Mouse (Mus musculus): Measurements from ENCODE around the gene Cntn1. TPM values are rescaled to one million over a fixed set of nuclear protein-coding genes. Genes with fewer than 3 reads are reported as not detected.

The Cntn1 gene
- polyA plus RNA-seq, 2 experiments: 1.2 to 2.5 TPM

DNA sequence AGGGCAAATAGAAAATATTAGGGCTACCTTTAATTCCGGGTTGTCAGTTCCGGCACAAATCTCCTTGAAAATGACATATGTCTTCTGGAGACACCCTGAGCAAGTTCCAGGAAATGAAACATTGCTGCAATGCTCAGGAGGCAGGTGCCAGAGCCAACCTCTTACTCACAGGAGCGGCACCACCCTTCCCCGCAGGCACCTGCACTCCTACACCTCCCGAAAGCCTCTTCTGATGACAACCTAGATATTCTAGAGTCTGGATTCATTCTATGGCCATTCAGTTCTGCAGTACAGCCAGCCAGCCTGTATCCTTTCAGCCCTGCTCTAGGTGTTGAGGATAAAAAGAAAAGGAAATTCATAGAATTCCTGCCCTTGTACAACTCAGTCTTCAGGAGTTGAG, 253.3 kb downstream of the Cntn1 start:
- WGBS: 73% methylated on average over 5 of the region's 5 CpGs
- no peak overlapping the region for H3K9ac ChIP-seq (ENCODE audit: low read depth, low read length, severe bottlenecking)
- no peaks in the 10 kb centered on the region for H3K36me3 ChIP-seq (ENCODE audit: control insufficient read depth, insufficient read depth, low read length)
- no peaks in the 10 kb centered on the region for H3K27me3 ChIP-seq (ENCODE audit: control insufficient read depth, insufficient read depth, low read length)
- H3K27ac ChIP-seq (replicated peaks; ENCODE audit: low read depth, low read length): no peak overlapping the region
- no peak overlapping the region for H3K4me3 ChIP-seq (replicated peaks; ENCODE audit: low read length)
- no peaks in the 10 kb centered on the region; the same call in 1 of the 2 replicates for H3K4me1 ChIP-seq (ENCODE audit: control insufficient read depth, insufficient read depth, low read length)
- ATAC-seq (ENCODE audit: low FRiP score, low read depth): no peak
- H3K4me2 ChIP-seq (replicated peaks; ENCODE audit: low read depth, low read length, severe bottlenecking): no peak overlapping the region
- no peak for DNase-seq (ENCODE audit: low spot score)
- no peaks in the 10 kb centered on the region for H3K9me3 ChIP-seq (ENCODE audit: control insufficient read depth, low read length)
- no peak for TF ChIP-seq POLR2A (IDR thresholded peaks at IDR 0.05; ENCODE audit: borderline replicate concordance, extremely low read depth, insufficient read depth, insufficient read length)

DNA sequence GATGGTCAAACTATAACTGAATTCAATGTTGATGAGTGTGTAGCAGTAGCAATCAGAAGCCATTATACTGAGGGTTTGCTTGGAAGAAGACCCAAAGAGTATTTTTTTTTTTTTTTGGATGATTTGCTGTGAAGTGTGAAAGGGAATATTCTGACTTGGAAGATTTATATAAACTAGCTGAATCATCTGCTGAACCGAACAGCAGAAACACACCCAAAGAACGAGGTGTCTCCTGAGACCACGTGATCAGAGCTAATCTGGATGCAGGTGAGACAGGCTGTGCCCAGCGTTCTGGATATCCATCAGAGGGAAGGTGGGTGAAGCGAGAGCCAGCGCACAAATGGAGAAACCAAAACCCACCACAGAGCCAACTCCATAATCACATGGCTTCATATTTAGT, 271.0 kb downstream of the Cntn1 start:
- WGBS: 92% methylated on average over 6 of the region's 6 CpGs
- TF ChIP-seq POLR2A (IDR thresholded peaks at IDR 0.05; ENCODE audit: borderline replicate concordance, extremely low read depth, insufficient read depth, insufficient read length): no peak
- Histone ChIP-seq H3K4me1 (ENCODE audit: control insufficient read depth, insufficient read depth, low read length) (no peaks in the 10 kb centered on the region), H3K9ac (ENCODE audit: low read depth, low read length, severe bottlenecking) (no peak overlapping the region), H3K9me3 (ENCODE audit: control insufficient read depth, low read length) (no peaks in the 10 kb centered on the region), H3K27ac (replicated peaks; ENCODE audit: low read depth, low read length) (no peak overlapping the region), H3K4me2 (replicated peaks; ENCODE audit: low read depth, low read length, severe bottlenecking) (no peak overlapping the region), H3K27me3 (ENCODE audit: control insufficient read depth, insufficient read depth, low read length) (no peaks in the 10 kb centered on the region), H3K4me3 (replicated peaks; ENCODE audit: low read length) (no peak overlapping the region), H3K36me3 (ENCODE audit: control insufficient read depth, insufficient read depth, low read length) (no peaks in the 10 kb centered on the region)
- DNase-seq (ENCODE audit: low spot score) (no peak), ATAC-seq (ENCODE audit: low FRiP score, low read depth) (no peak)

GRCm38 (mm10) chr15:92327111-92327510, 276.1 kb downstream of the Cntn1 start:
- DNase-seq (ENCODE audit: low spot score) (no peak), ATAC-seq (ENCODE audit: low FRiP score, low read depth) (no peak)
- TF ChIP-seq POLR2A (IDR thresholded peaks at IDR 0.05; ENCODE audit: borderline replicate concordance, extremely low read depth, insufficient read depth, insufficient read length): no peak
- H3K27me3 ChIP-seq (ENCODE audit: control insufficient read depth, insufficient read depth, low read length): no peaks in the 10 kb centered on the region
- H3K9ac ChIP-seq (ENCODE audit: low read depth, low read length, severe bottlenecking): no peak overlapping the region
- no peak overlapping the region for H3K4me2 ChIP-seq (replicated peaks; ENCODE audit: low read depth, low read length, severe bottlenecking)
- WGBS: 66% methylated on average over 7 of the region's 7 CpGs
- no peaks in the 10 kb centered on the region for H3K4me1 ChIP-seq (ENCODE audit: control insufficient read depth, insufficient read depth, low read length)
- H3K9me3 ChIP-seq (ENCODE audit: control insufficient read depth, low read length): no peaks in the 10 kb centered on the region
- no peak overlapping the region for H3K27ac ChIP-seq (replicated peaks; ENCODE audit: low read depth, low read length)
- H3K4me3 ChIP-seq (replicated peaks; ENCODE audit: low read length): no peak overlapping the region
- no peaks in the 10 kb centered on the region for H3K36me3 ChIP-seq (ENCODE audit: control insufficient read depth, insufficient read depth, low read length)

GRCm38 (mm10) chr15:92340253-92340652, 289.3 kb downstream of the Cntn1 start:
- TF ChIP-seq POLR2A (IDR thresholded peaks at IDR 0.05; ENCODE audit: borderline replicate concordance, extremely low read depth, insufficient read depth, insufficient read length): no peak
- Histone ChIP-seq H3K4me3 (replicated peaks; ENCODE audit: low read length) (no peak overlapping the region), H3K27me3 (ENCODE audit: control insufficient read depth, insufficient read depth, low read length) (no peaks in the 10 kb centered on the region), H3K27ac (replicated peaks; ENCODE audit: low read depth, low read length) (no peak overlapping the region), H3K4me1 (ENCODE audit: control insufficient read depth, insufficient read depth, low read length) (no peaks in the 10 kb centered on the region), H3K36me3 (ENCODE audit: control insufficient read depth, insufficient read depth, low read length) (no peaks in the 10 kb centered on the region), H3K4me2 (replicated peaks; ENCODE audit: low read depth, low read length, severe bottlenecking) (no peak overlapping the region), H3K9me3 (ENCODE audit: control insufficient read depth, low read length) (no peaks in the 10 kb centered on the region), H3K9ac (ENCODE audit: low read depth, low read length, severe bottlenecking) (no peak overlapping the region)
- 89% methylated on average over 6 of the region's 6 CpGs for WGBS
- ATAC-seq (ENCODE audit: low FRiP score, low read depth): no peak
- no peak for DNase-seq (ENCODE audit: low spot score)

DNA sequence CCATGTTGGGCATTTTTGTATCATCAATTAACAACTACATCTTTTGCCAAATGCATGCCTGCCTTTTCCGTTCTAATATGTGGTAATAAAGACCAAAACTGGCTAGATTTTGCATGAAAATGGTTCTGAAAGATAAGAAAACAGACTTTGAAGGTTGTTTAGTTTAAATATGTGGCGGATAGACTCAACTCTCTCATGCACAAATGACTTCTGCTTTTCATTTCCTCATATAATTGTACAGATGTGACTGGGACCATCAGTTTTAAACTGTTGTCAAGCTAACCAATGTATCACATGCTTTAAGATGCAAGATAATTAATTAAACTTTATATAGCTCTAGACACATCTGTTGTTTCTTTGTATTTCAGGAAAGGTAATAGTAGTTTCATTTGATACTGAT, 290.5 kb downstream of the Cntn1 start:
- no peak for DNase-seq (ENCODE audit: low spot score)
- no peak for ATAC-seq (ENCODE audit: low FRiP score, low read depth)
- H3K36me3 ChIP-seq (ENCODE audit: control insufficient read depth, insufficient read depth, low read length): no peaks in the 10 kb centered on the region
- no peak overlapping the region for H3K4me2 ChIP-seq (replicated peaks; ENCODE audit: low read depth, low read length, severe bottlenecking)
- no peak overlapping the region for H3K4me3 ChIP-seq (replicated peaks; ENCODE audit: low read length)
- H3K27ac ChIP-seq (replicated peaks; ENCODE audit: low read depth, low read length): no peak overlapping the region
- H3K9me3 ChIP-seq (ENCODE audit: control insufficient read depth, low read length): no peaks in the 10 kb centered on the region
- no peak overlapping the region for H3K9ac ChIP-seq (ENCODE audit: low read depth, low read length, severe bottlenecking)
- H3K27me3 ChIP-seq (ENCODE audit: control insufficient read depth, insufficient read depth, low read length): no peaks in the 10 kb centered on the region
- 88% methylated on average over 2 of the region's 2 CpGs for WGBS
- no peaks in the 10 kb centered on the region for H3K4me1 ChIP-seq (ENCODE audit: control insufficient read depth, insufficient read depth, low read length)
- TF ChIP-seq POLR2A (IDR thresholded peaks at IDR 0.05; ENCODE audit: borderline replicate concordance, extremely low read depth, insufficient read depth, insufficient read length): no peak

All from limb, embryonic 14.5 days (tissue).